Mouse (Mus musculus): ENCODE results near the gene Cpsf3. TPM values are rescaled to one million over a fixed set of nuclear protein-coding genes. Genes with fewer than 3 reads are reported as not detected.

Cpsf3 gene
- polyA plus RNA-seq, 1 experiment from 2014 or later: 30.3 TPM

DNA sequence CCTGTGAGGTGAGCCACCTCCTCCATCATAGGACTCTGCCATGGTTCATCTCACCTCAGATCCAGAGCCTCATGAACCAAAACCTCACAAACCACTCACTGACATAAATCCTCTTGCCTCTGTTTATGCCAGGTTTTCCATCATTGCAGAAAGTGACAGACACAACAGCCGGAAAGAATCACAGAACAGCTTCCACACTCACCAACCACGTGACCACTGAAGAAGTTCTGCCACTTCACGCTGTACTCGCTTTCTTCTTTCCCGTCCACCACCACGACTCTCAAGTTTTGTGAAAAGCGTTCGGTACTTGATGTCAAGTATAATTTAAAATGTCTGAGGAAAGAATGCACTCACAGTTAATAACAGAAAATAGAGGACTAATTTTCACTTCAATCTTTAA is 68.5 kb downstream of the Cpsf3 start:
- Histone ChIP-seq H3K27me3 (ENCODE audit: insufficient read depth, low read length) (no peaks in the 10 kb centered on the region), H3K9me3 (ENCODE audit: low read length) (peaks cover 10% of the 10 kb centered on the region), H3K4me3 (ENCODE audit: low read depth, low read length) (no peak overlapping the region), H3K36me3 (replicated peaks; ENCODE audit: insufficient read depth, low read length) (peaks cover 41% of the 10 kb centered on the region), H3K9ac (replicated peaks) (no peak overlapping the region), H3K4me2 (ENCODE audit: low read depth, low read length) (no peak overlapping the region), H3K27ac (ENCODE audit: low read depth) (no peak overlapping the region), H3K4me1 (ENCODE audit: insufficient read depth) (no peaks in the 10 kb centered on the region)
- WGBS (ENCODE audit: insufficient replicate concordance): 96% methylated on average over 8 of the region's 8 CpGs
- TF ChIP-seq CTCF (IDR thresholded peaks at IDR 0.05; ENCODE audit: low read depth) (no peak), EP300 (IDR thresholded peaks at IDR 0.05; ENCODE audit: low read depth) (no peak)
- ATAC-seq (no peak), DNase-seq (no peak)

DNA sequence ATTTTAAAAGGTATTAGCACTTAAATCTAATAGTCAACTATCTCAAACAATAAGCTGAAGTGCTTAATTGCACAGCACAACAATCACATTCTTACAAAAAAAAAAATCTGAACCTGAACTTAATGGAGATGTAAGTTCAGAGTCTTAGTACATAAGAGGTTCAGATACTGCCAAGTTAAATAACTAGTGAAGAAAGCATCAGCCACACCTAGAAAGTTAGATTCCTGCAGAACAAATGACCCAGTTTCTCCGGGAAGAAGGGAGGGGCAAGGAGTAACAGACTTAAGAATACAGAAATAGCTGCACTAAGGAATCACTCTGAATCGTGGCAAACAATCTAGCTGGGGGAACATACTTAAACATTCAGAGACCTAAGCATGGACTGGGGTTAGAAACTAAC is 77.5 kb downstream of the Cpsf3 start:
- no peaks in the 10 kb centered on the region for H3K9me3 ChIP-seq (ENCODE audit: low read length)
- H3K4me1 ChIP-seq (ENCODE audit: insufficient read depth): no peaks in the 10 kb centered on the region
- DNase-seq (no peak), ATAC-seq (no peak)
- H3K27me3 ChIP-seq (ENCODE audit: insufficient read depth, low read length): no peaks in the 10 kb centered on the region
- H3K4me3 ChIP-seq (ENCODE audit: low read depth, low read length): no peak overlapping the region
- no peak overlapping the region for H3K9ac ChIP-seq (replicated peaks)
- TF ChIP-seq CTCF (IDR thresholded peaks at IDR 0.05; ENCODE audit: low read depth): no peak
- TF ChIP-seq EP300 (IDR thresholded peaks at IDR 0.05; ENCODE audit: low read depth): no peak
- H3K36me3 ChIP-seq (replicated peaks; ENCODE audit: insufficient read depth, low read length): 0 out of 2 replicates have a peak, but pooled peaks cover 7% of the 10 kb centered on the region
- WGBS (ENCODE audit: insufficient replicate concordance): 74% methylated on average over 2 of the region's 2 CpGs
- no peak overlapping the region for H3K4me2 ChIP-seq (ENCODE audit: low read depth, low read length)
- H3K27ac ChIP-seq (ENCODE audit: low read depth): no peak overlapping the region

DNA sequence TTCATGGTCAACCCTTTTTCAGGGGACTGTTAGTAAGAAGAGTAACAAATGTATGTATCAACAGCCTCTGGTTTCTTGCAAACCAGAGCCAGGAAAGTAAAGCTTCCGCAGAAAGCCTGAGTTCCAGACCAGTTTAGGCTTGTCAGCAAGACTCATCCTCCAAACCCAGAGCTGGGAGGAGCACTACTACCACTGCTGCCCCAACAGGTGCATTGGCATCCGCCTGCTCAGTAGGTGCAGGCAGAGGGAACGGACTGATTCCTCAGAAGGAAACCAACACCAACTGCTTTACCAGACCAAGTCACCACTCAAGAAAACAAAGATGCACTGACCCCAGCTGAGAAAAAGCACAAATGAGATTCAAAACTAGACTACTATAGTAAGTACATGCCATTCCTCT is 78.0 kb downstream of the Cpsf3 start:
- Histone ChIP-seq H3K4me3 (ENCODE audit: low read depth, low read length) (no peak overlapping the region), H3K4me2 (ENCODE audit: low read depth, low read length) (no peak overlapping the region), H3K9me3 (ENCODE audit: low read length) (no peaks in the 10 kb centered on the region), H3K9ac (replicated peaks) (no peak overlapping the region), H3K27me3 (ENCODE audit: insufficient read depth, low read length) (no peaks in the 10 kb centered on the region), H3K27ac (ENCODE audit: low read depth) (no peak overlapping the region), H3K4me1 (ENCODE audit: insufficient read depth) (no peaks in the 10 kb centered on the region), H3K36me3 (replicated peaks; ENCODE audit: insufficient read depth, low read length) (0 out of 2 replicates have a peak, but pooled peaks cover 5% of the 10 kb centered on the region)
- TF ChIP-seq CTCF (IDR thresholded peaks at IDR 0.05; ENCODE audit: low read depth): no peak
- TF ChIP-seq EP300 (IDR thresholded peaks at IDR 0.05; ENCODE audit: low read depth): no peak
- DNase-seq: no peak
- 82% methylated on average over 3 of the region's 3 CpGs for WGBS (ENCODE audit: insufficient replicate concordance)
- ATAC-seq: no peak

Other genes starting within 250 kb of the Cpsf3 start
- gene Itgb1bp1, start 893 bp downstream of the Cpsf3 start, polyA plus RNA-seq (2015; fragmentation: Nextera tagmentation; extraction: Ambion mirVana): 18.9 and 19.5 TPM in 2 replicates
- gene Iah1, start 31.0 kb downstream of the Cpsf3 start, polyA plus RNA-seq (2015; fragmentation: Nextera tagmentation; extraction: Ambion mirVana): 64.7 and 65.3 TPM in 2 replicates
- 8.1 and 9.9 TPM in 2 replicates for gene Adam17, start 88.2 kb downstream of the Cpsf3 start, polyA plus RNA-seq (2015; fragmentation: Nextera tagmentation; extraction: Ambion mirVana)
- gene Ywhaq, start 132.2 kb downstream of the Cpsf3 start, polyA plus RNA-seq (2015; fragmentation: Nextera tagmentation; extraction: Ambion mirVana): 116 and 120 TPM in 2 replicates